Mouse (Mus musculus) telencephalon, adult 2 months (tissue): ENCODE results near the gene Ssbp4.

Source experiments
- DNase-seq: peaks from one replicate; pipeline ENCODE4 v3.0.0-alpha.2; 2011; ENCODE audit warnings: low read depth, low spot score

Ssbp4 gene

GRCm38 (mm10) chr8:70631436-70631835 is 22.8 kb upstream of the Ssbp4 start:
- no peak for DNase-seq

- DNase-seq = no peak
Observed at GRCm38 (mm10) chr8:70630532-70631381, 22.1 kb upstream of the Ssbp4 start.

GRCm38 (mm10) chr8:70629574-70630531 is 21.2 kb upstream of the Ssbp4 start:
- DNase-seq = peak; percentile 73

GRCm38 (mm10) chr8:70628986-70629490 is 20.4 kb upstream of the Ssbp4 start:
- DNase-seq = no peak

GRCm38 (mm10) chr8:70627041-70627440 is 18.4 kb upstream of the Ssbp4 start:
- no peak for DNase-seq

GRCm38 (mm10) chr8:70625104-70625503 is 16.4 kb upstream of the Ssbp4 start:
- DNase-seq = no peak

GRCm38 (mm10) chr8:70622220-70622619 is 13.5 kb upstream of the Ssbp4 start:
- no peak for DNase-seq

GRCm38 (mm10) chr8:70618888-70619334 is 10.2 kb upstream of the Ssbp4 start:
- no peak for DNase-seq

GRCm38 (mm10) chr8:70617985-70618384 is 9.3 kb upstream of the Ssbp4 start:
- no peak for DNase-seq

GRCm38 (mm10) chr8:70616645-70617044 is 8.0 kb upstream of the Ssbp4 start:
- no peak for DNase-seq

- no peak for DNase-seq
Observed at GRCm38 (mm10) chr8:70615894-70616293, 7.2 kb upstream of the Ssbp4 start, which contains the start of gene Lrrc25. Lrrc25 (plus strand) TSS chr8:70616155.

- no peak for DNase-seq
Observed at GRCm38 (mm10) chr8:70615281-70615680, 6.6 kb upstream of the Ssbp4 start.

GRCm38 (mm10) chr8:70614469-70614868 is 5.8 kb upstream of the Ssbp4 start:
- no peak for DNase-seq

GRCm38 (mm10) chr8:70613763-70614162 is 5.1 kb upstream of the Ssbp4 start:
- no peak for DNase-seq

GRCm38 (mm10) chr8:70611849-70612248 is 3.2 kb upstream of the Ssbp4 start:
- no peak for DNase-seq

GRCm38 (mm10) chr8:70610796-70611771 is 2.4 kb upstream of the Ssbp4 start:
- DNase-seq = no peak

- DNase-seq = peak; percentile 88
Observed at GRCm38 (mm10) chr8:70609849-70610795, 1.4 kb upstream of the Ssbp4 start.

GRCm38 (mm10) chr8:70609368-70609848 is 736 bp upstream of the Ssbp4 start:
- DNase-seq = no peak
